Mouse (Mus musculus) liver, adult 2 months (tissue): ENCODE data around the gene Mvb12a.

ENCODE experiments used
- CTCF ChIP-seq: fragments of 200-500 bp; IDR thresholded peaks from 2 replicates; pipeline ENCODE4 v1.5.1; 2011; ENCODE audit warnings: low read depth, low read length, control low read depth
- POLR2A ChIP-seq: fragments of 200-500 bp; IDR thresholded peaks from 2 replicates; pipeline ENCODE4 v1.6.1; 2011; ENCODE audit warnings: low read length, control low read depth; ENCODE audit not compliant: insufficient read depth; ENCODE audit errors: extremely low read depth

GRCm38 (mm10) chr8:71596798-71597197, 54.1 kb downstream of the Mvb12a start:
- TF ChIP-seq CTCF (no peak), POLR2A (no peak)
